Mouse (Mus musculus) testis, adult 2 months (tissue): ENCODE results near the gene Tmcc3. TPM values are rescaled to one million over a fixed set of nuclear protein-coding genes. Genes with fewer than 3 reads are reported as not detected.
"Not testable (repeated sequence)": the region's sequence is repeated elsewhere in the genome, so short reads cannot be mapped to it uniquely, and the experiment has no call there.

ENCODE experiments used
- H3K27ac ChIP-seq: fragments of 200-500 bp; 2 replicates; pipeline ENCODE4 v1.5.1; 2012; ENCODE audit warnings: low read depth, low read length; ENCODE audit not compliant: control insufficient read depth, insufficient read depth
- H3K27me3 ChIP-seq: fragments of 200-500 bp; 2 replicates; pipeline ENCODE4 v1.6.1; 2012; ENCODE audit warnings: mild to moderate bottlenecking, low read length, moderate library complexity; ENCODE audit not compliant: control insufficient read depth, insufficient read depth
- H3K36me3 ChIP-seq: fragments of 200-500 bp; 2 replicates; pipeline ENCODE4 v1.6.1; 2012; ENCODE audit warnings: mild to moderate bottlenecking, low read length; ENCODE audit not compliant: control insufficient read depth, insufficient read depth
- H3K4me1 ChIP-seq: fragments of 200-500 bp; 2 replicates; pipeline ENCODE4 v1.6.1; 2012; ENCODE audit warnings: low read length; ENCODE audit not compliant: control insufficient read depth, insufficient read depth
- H3K4me3 ChIP-seq: fragments of 200-500 bp; 2 replicates; pipeline ENCODE4 v1.5.1; 2012; ENCODE audit warnings: low read depth, mild to moderate bottlenecking, low read length, moderate library complexity, mixed read lengths; ENCODE audit not compliant: control insufficient read depth
- CTCF ChIP-seq: fragments of 200-500 bp; IDR thresholded peaks from 2 replicates; pipeline ENCODE4 v1.5.1; 2012; ENCODE audit warnings: low read depth, mild to moderate bottlenecking, inconsistent platforms, low read length, moderate library complexity; ENCODE audit not compliant: control insufficient read depth, insufficient read depth, insufficient replicate concordance
- POLR2A ChIP-seq: fragments of 200-500 bp; IDR thresholded peaks from 2 replicates; pipeline ENCODE4 v1.6.1; 2012; ENCODE audit warnings: low read depth, mild to moderate bottlenecking, inconsistent platforms, low read length, moderate library complexity; ENCODE audit not compliant: control insufficient read depth
- polyA plus RNA-seq: library from polyadenylated mRNA; depleted of rRNA; stranded (reverse); fragments of >200 nt; gene quantifications from 2 replicates; pipeline ENCODE4 v1.2.3, GENCODE M21; 2012

Tmcc3 gene
- polyA plus RNA-seq, 1 experiment: 5.7 TPM

GRCm38 (mm10) chr10:94527248-94527647 lies 215.5 kb downstream of the Tmcc3 start:
- H3K4me1 ChIP-seq: no peaks in the 10 kb centered on the region
- no peak overlapping the region for H3K4me3 ChIP-seq
- H3K27me3 ChIP-seq: no peaks in the 10 kb centered on the region
- TF ChIP-seq POLR2A (no peak), CTCF (no peak)
- no peak overlapping the region for H3K27ac ChIP-seq
- no peaks in the 10 kb centered on the region for H3K36me3 ChIP-seq

DNA sequence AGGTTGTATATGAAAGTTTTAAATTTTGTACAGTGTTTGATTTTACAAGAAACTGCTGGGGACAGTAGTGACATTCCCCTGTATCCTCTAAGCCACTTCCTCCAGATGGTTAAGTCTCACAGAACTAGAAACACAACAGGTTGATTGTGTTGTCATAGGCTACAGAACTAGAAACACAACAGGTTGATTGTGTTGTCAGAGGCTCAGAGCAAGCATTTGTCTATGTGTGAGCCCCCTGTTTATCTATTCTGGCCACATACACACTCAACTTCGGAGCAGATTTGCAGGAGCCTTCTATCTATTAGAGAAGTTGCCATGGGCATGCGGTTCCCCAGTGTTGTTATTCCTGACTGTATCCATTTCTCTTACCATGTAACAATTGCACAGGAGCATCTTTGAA lies 218.3 kb downstream of the Tmcc3 start:
- Histone ChIP-seq H3K36me3 (no peaks in the 10 kb centered on the region), H3K4me3 (no peak overlapping the region), H3K27me3 (no peaks in the 10 kb centered on the region), H3K27ac (no peak overlapping the region), H3K4me1 (no peaks in the 10 kb centered on the region)
- TF ChIP-seq POLR2A (no peak), CTCF (no peak)

DNA sequence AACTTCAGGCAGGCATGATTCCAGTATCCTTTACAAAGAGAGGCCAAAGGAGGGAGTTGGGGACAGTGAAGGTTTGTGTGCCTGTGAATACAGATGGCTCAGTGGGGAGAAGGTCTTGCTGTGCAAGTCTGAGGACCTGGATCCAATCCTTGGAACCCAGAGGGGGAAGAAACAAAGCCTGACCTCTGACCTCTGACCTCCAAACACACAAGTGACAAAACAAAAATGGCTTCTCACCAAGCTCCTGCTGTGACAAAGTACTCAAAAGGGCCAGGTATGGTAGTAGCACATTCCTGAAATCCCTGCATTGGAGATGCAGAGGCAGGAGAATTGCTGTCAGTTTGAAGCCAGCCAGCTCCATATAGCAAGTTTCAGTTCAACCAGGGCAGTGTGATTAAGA lies 219.7 kb downstream of the Tmcc3 start:
- TF ChIP-seq CTCF: no peak
- no peak for TF ChIP-seq POLR2A
- no peaks in the 10 kb centered on the region for H3K4me1 ChIP-seq
- H3K36me3 ChIP-seq: no peaks in the 10 kb centered on the region
- no peaks in the 10 kb centered on the region for H3K27me3 ChIP-seq
- no peak overlapping the region for H3K4me3 ChIP-seq
- no peak overlapping the region for H3K27ac ChIP-seq

- H3K4me1 ChIP-seq: no peaks in the 10 kb centered on the region
- no peaks in the 10 kb centered on the region for H3K27me3 ChIP-seq
- no peak overlapping the region for H3K27ac ChIP-seq
- TF ChIP-seq CTCF (no peak), POLR2A (no peak)
- H3K4me3 ChIP-seq: no peak overlapping the region
- no peaks in the 10 kb centered on the region for H3K36me3 ChIP-seq
These were observed 221.5 kb downstream of the Tmcc3 start for GRCm38 (mm10) chr10:94533081-94533724.

- H3K27me3 ChIP-seq, H3K36me3 ChIP-seq, H3K4me1 ChIP-seq, H3K4me3 ChIP-seq, H3K27ac ChIP-seq: not testable (repeated sequence)
These were observed 226.9 kb downstream of the Tmcc3 start for GRCm38 (mm10) chr10:94538623-94539022.

- Histone ChIP-seq H3K4me1 (no peaks in the 10 kb centered on the region), H3K36me3 (no peaks in the 10 kb centered on the region), H3K4me3 (no peak overlapping the region), H3K27me3 (no peaks in the 10 kb centered on the region), H3K27ac (no peak overlapping the region)
- no peak for TF ChIP-seq CTCF
- TF ChIP-seq POLR2A: no peak
These were observed 228.5 kb downstream of the Tmcc3 start for GRCm38 (mm10) chr10:94540241-94540640.

GRCm38 (mm10) chr10:94543956-94544355 lies 232.2 kb downstream of the Tmcc3 start:
- Histone ChIP-seq H3K27me3 (no peaks in the 10 kb centered on the region), H3K4me3 (no peak overlapping the region), H3K36me3 (no peaks in the 10 kb centered on the region), H3K27ac (no peak overlapping the region), H3K4me1 (peaks cover 5% of the 10 kb centered on the region)
- TF ChIP-seq CTCF (no peak), POLR2A (no peak)

- Histone ChIP-seq H3K4me1 (peaks cover 5% of the 10 kb centered on the region), H3K4me3 (no peak overlapping the region), H3K27ac (no peak overlapping the region)
These were observed 233.1 kb downstream of the Tmcc3 start for GRCm38 (mm10) chr10:94544803-94545202.

More at GRCm38 (mm10) chr10:94544803-94545202, 233.1 kb downstream of the Tmcc3 start:
- Histone ChIP-seq H3K36me3 (no peaks in the 10 kb centered on the region), H3K27me3 (no peaks in the 10 kb centered on the region)
- TF ChIP-seq CTCF (no peak), POLR2A (no peak)
